Mouse (Mus musculus) neural tube, embryonic 14.5 days (tissue): Measurements from ENCODE around the gene Dnm1. TPM values are rescaled to one million over a fixed set of nuclear protein-coding genes. Genes with fewer than 3 reads are reported as not detected.

Experiments
- ATAC-seq: fragments of 200-750 bp; cut with Nextera tagmentation; 2 replicates; pipeline ENCODE4 v1.8.0; 2017; ENCODE audit warnings: low read depth, mild to moderate bottlenecking, moderate TSS enrichment, moderate library complexity
- H3K27ac ChIP-seq: fragments of 300-500 bp; sonication (generic); 2 replicates; pipeline ENCODE4 v1.5.1; 2014; ENCODE audit warnings: low read depth, mild to moderate bottlenecking, control low read depth, low read length, moderate library complexity, mixed read lengths
- H3K27me3 ChIP-seq: fragments of 300-500 bp; sonication (generic); 2 replicates; pipeline ENCODE4 v1.6.1; 2014; ENCODE audit warnings: low read length; ENCODE audit not compliant: control insufficient read depth, insufficient read depth
- H3K36me3 ChIP-seq: fragments of 300-500 bp; sonication (generic); 2 replicates; pipeline ENCODE4 v1.6.1; 2014; ENCODE audit warnings: low read length, mixed read lengths; ENCODE audit not compliant: control insufficient read depth, insufficient read depth
- H3K4me1 ChIP-seq: fragments of 300-500 bp; sonication (generic); 2 replicates; pipeline ENCODE4 v1.6.1; 2014; ENCODE audit warnings: low read length; ENCODE audit not compliant: control insufficient read depth, insufficient read depth
- H3K4me2 ChIP-seq: fragments of 300-500 bp; sonication (generic); 2 replicates; pipeline ENCODE4 v1.6.1; 2014; ENCODE audit warnings: mild to moderate bottlenecking, low read depth, low read length, control low read depth
- H3K4me3 ChIP-seq: fragments of 300-500 bp; sonication (generic); 2 replicates; pipeline ENCODE4 v1.5.1; 2014; ENCODE audit warnings: low read depth, low read length, control low read depth, mixed read lengths
- H3K9ac ChIP-seq: fragments of 300-500 bp; sonication (generic); replicated peaks from 2 replicates; pipeline ENCODE4 v1.6.1; 2014; ENCODE audit warnings: low read depth, mild to moderate bottlenecking, control low read depth, low read length, mixed read lengths
- H3K9me3 ChIP-seq: fragments of 300-500 bp; sonication (generic); 2 replicates; pipeline ENCODE4 v1.6.1; 2016; ENCODE audit warnings: low read length; ENCODE audit not compliant: control insufficient read depth
- WGBS: fragments of 180-500 bp; shearing (Covaris S2); extraction: QIAGEN DNeasy Blood & Tissue Kit; methylation state at CpG from one replicate; pipeline ENCODE4 v1.1.7; 2014; 5-methylcytosine and 5-hydroxymethylcytosine counted together
- polyA plus RNA-seq: library from polyadenylated mRNA; unstranded; fragments of >200 nt; fragmentation: Nextera tagmentation; extraction: Ambion mirVana; gene quantifications from 2 replicates; pipeline ENCODE4 v1.2.1, GENCODE M21; 2014

Gene Dnm1
- polyA plus RNA-seq, 1 experiment from 2014 or later = 146 TPM

GRCm38 (mm10) chr2:32289578-32289977 is 63.6 kb downstream of the Dnm1 start:
- H3K4me3 ChIP-seq = no peak overlapping the region; the same call in 1 of the 2 replicates
- H3K4me2 ChIP-seq = no peak overlapping the region
- H3K4me1 ChIP-seq = peaks cover 19% of the 10 kb centered on the region
- no peak overlapping the region for H3K9ac ChIP-seq
- peaks cover 10% of the 10 kb centered on the region; the same call in 1 of the 2 replicates for H3K36me3 ChIP-seq
- H3K9me3 ChIP-seq = no peaks in the 10 kb centered on the region
- H3K27me3 ChIP-seq = no peaks in the 10 kb centered on the region
- ATAC-seq = no peak
- H3K27ac ChIP-seq = no peak overlapping the region

GRCm38 (mm10) chr2:32288371-32288931 is 64.7 kb downstream of the Dnm1 start:
- WGBS = 4% methylated on average over 27 of the region's 29 CpGs
- Histone ChIP-seq H3K27me3 (no peaks in the 10 kb centered on the region), H3K4me3 (peak overlapping the region; percentile 78), H3K36me3 (peaks cover 17% of the 10 kb centered on the region), H3K9ac (peak overlapping the region; percentile 67), H3K9me3 (no peaks in the 10 kb centered on the region), H3K27ac (peak overlapping the region; percentile 50; the same call in 1 of the 2 replicates), H3K4me1 (peaks cover 19% of the 10 kb centered on the region), H3K4me2 (peak overlapping the region; percentile 83)
- peak; percentile 66 for ATAC-seq

GRCm38 (mm10) chr2:32287923-32288367 is 65.2 kb downstream of the Dnm1 start, which contains the start of gene Swi5:
Gene Swi5 (minus strand): TSS chr2:32288075.
- under 1% methylated on average over 39 of the region's 41 CpGs for WGBS
- Histone ChIP-seq H3K27me3 (no peaks in the 10 kb centered on the region), H3K27ac (peak within 1 kb of the TSS; percentile 70), H3K4me3 (peak within 1 kb of the TSS; percentile 78), H3K36me3 (peaks cover 17% of the 10 kb centered on the region), H3K4me1 (peaks cover 19% of the 10 kb centered on the region), H3K9me3 (no peaks in the 10 kb centered on the region), H3K4me2 (peak within 1 kb of the TSS; percentile 92), H3K9ac (peak within 1 kb of the TSS; percentile 91)
- ATAC-seq = peak; percentile 99

GRCm38 (mm10) chr2:32287334-32287840 is 65.8 kb downstream of the Dnm1 start, which contains the start of gene Golga2:
Gene Golga2 (plus strand): TSS chr2:32287384.
- peak; percentile 6; the same call in 1 of the 2 replicates for ATAC-seq
- H3K9ac ChIP-seq = peak within 1 kb of the TSS; percentile 91
- WGBS = under 1% methylated on average over 23 of the region's 23 CpGs
- H3K36me3 ChIP-seq = peaks cover 17% of the 10 kb centered on the region
- no peaks in the 10 kb centered on the region for H3K9me3 ChIP-seq
- peaks cover 19% of the 10 kb centered on the region for H3K4me1 ChIP-seq
- H3K4me3 ChIP-seq = peak within 1 kb of the TSS; percentile 78
- peak within 1 kb of the TSS; percentile 92 for H3K4me2 ChIP-seq
- peak within 1 kb of the TSS; percentile 70 for H3K27ac ChIP-seq
- H3K27me3 ChIP-seq = no peaks in the 10 kb centered on the region

GRCm38 (mm10) chr2:32283986-32284385 is 69.2 kb downstream of the Dnm1 start:
- ATAC-seq = no peak
- H3K9me3 ChIP-seq = no peaks in the 10 kb centered on the region
- 97% methylated on average over 3 of the region's 3 CpGs for WGBS
- peaks cover 34% of the 10 kb centered on the region for H3K36me3 ChIP-seq
- H3K4me1 ChIP-seq = peaks cover 14% of the 10 kb centered on the region; the same call in 1 of the 2 replicates
- no peak overlapping the region for H3K4me3 ChIP-seq
- no peak overlapping the region for H3K27ac ChIP-seq
- no peaks in the 10 kb centered on the region for H3K27me3 ChIP-seq
- H3K4me2 ChIP-seq = no peak overlapping the region
- H3K9ac ChIP-seq = no peak overlapping the region

GRCm38 (mm10) chr2:32282727-32283126 is 70.4 kb downstream of the Dnm1 start:
- H3K27ac ChIP-seq = no peak overlapping the region
- 95% methylated on average over 1 of the region's 1 CpGs for WGBS
- H3K4me1 ChIP-seq = peaks cover 11% of the 10 kb centered on the region; the same call in 1 of the 2 replicates
- H3K27me3 ChIP-seq = no peaks in the 10 kb centered on the region
- no peak overlapping the region for H3K9ac ChIP-seq
- H3K36me3 ChIP-seq = peaks cover 44% of the 10 kb centered on the region
- H3K4me3 ChIP-seq = no peak overlapping the region
- H3K9me3 ChIP-seq = no peaks in the 10 kb centered on the region
- no peak for ATAC-seq
- no peak overlapping the region for H3K4me2 ChIP-seq

- Histone ChIP-seq H3K27me3 (no peaks in the 10 kb centered on the region), H3K9ac (no peak overlapping the region), H3K27ac (no peak overlapping the region), H3K36me3 (peaks cover 44% of the 10 kb centered on the region), H3K9me3 (no peaks in the 10 kb centered on the region), H3K4me3 (no peak overlapping the region), H3K4me2 (no peak overlapping the region), H3K4me1 (peaks cover 10% of the 10 kb centered on the region; the same call in 1 of the 2 replicates)
- no peak for ATAC-seq
- 98% methylated on average over 2 of the region's 2 CpGs for WGBS
Observed at GRCm38 (mm10) chr2:32282289-32282688, 70.8 kb downstream of the Dnm1 start.

- H3K4me2 ChIP-seq = no peak overlapping the region
- H3K4me3 ChIP-seq = no peak overlapping the region
- no peaks in the 10 kb centered on the region for H3K9me3 ChIP-seq
- no peak overlapping the region for H3K27ac ChIP-seq
- H3K36me3 ChIP-seq = peaks cover 22% of the 10 kb centered on the region
- ATAC-seq = no peak
- H3K9ac ChIP-seq = no peak overlapping the region
- H3K4me1 ChIP-seq = no peaks in the 10 kb centered on the region
- 77% methylated on average over 3 of the region's 3 CpGs for WGBS
- no peaks in the 10 kb centered on the region for H3K27me3 ChIP-seq
Observed at GRCm38 (mm10) chr2:32275823-32276222, 77.3 kb downstream of the Dnm1 start.

GRCm38 (mm10) chr2:32260635-32261034 is 92.5 kb downstream of the Dnm1 start:
- Histone ChIP-seq H3K4me2 (no peak overlapping the region), H3K27me3 (no peaks in the 10 kb centered on the region), H3K9me3 (no peaks in the 10 kb centered on the region), H3K9ac (no peak overlapping the region; the same call in 1 of the 2 replicates), H3K4me1 (peaks cover 7% of the 10 kb centered on the region), H3K27ac (no peak overlapping the region), H3K36me3 (peaks cover 18% of the 10 kb centered on the region), H3K4me3 (no peak overlapping the region; the same call in 1 of the 2 replicates)
- 28% methylated on average over 4 of the region's 4 CpGs for WGBS
- peak; percentile 33; the same call in 1 of the 2 replicates for ATAC-seq
